Mouse (Mus musculus): ENCODE results near the gene Lyst. TPM values are rescaled to one million over a fixed set of nuclear protein-coding genes. Genes with fewer than 3 reads are reported as not detected.

The Lyst gene
- polyA plus RNA-seq, 1 experiment from 2014 or later, result 4.8 TPM

GRCm38 (mm10) chr13:13775778-13776494, 185.7 kb downstream of the Lyst start:
- ATAC-seq (ENCODE audit: low read depth), result peak; percentile 84
- Histone ChIP-seq H3K4me2 (no peak overlapping the region), H3K9me3 (no peaks in the 10 kb centered on the region), H3K4me3 (no peak overlapping the region), H3K27me3 (no peaks in the 10 kb centered on the region; the same call in 1 of the 2 replicates), H3K9ac (no peak overlapping the region), H3K36me3 (peaks cover 14% of the 10 kb centered on the region), H3K27ac (replicated peaks) (no peak overlapping the region), H3K4me1 (replicated peaks) (no peaks in the 10 kb centered on the region; the same call in 1 of the 2 replicates)

GRCm38 (mm10) chr13:13777052-13777451, 186.9 kb downstream of the Lyst start:
- Histone ChIP-seq H3K4me2 (no peak overlapping the region), H3K27ac (replicated peaks) (no peak overlapping the region), H3K9me3 (no peaks in the 10 kb centered on the region), H3K9ac (no peak overlapping the region), H3K4me3 (no peak overlapping the region), H3K36me3 (peaks cover 14% of the 10 kb centered on the region), H3K4me1 (replicated peaks) (no peaks in the 10 kb centered on the region; the same call in 1 of the 2 replicates), H3K27me3 (peaks cover 3% of the 10 kb centered on the region)
- ATAC-seq (ENCODE audit: low read depth), result no peak
- 90% methylated on average over 11 of the region's 11 CpGs for WGBS

GRCm38 (mm10) chr13:13777696-13778095, 187.5 kb downstream of the Lyst start:
- Histone ChIP-seq H3K4me2 (no peak overlapping the region), H3K27ac (replicated peaks) (no peak overlapping the region), H3K9ac (no peak overlapping the region), H3K9me3 (no peaks in the 10 kb centered on the region), H3K27me3 (peaks cover 8% of the 10 kb centered on the region), H3K4me1 (replicated peaks) (no peaks in the 10 kb centered on the region; the same call in 1 of the 2 replicates), H3K4me3 (no peak overlapping the region), H3K36me3 (peaks cover 14% of the 10 kb centered on the region)
- ATAC-seq (ENCODE audit: low read depth), result no peak
- 85% methylated on average over 8 of the region's 8 CpGs for WGBS

GRCm38 (mm10) chr13:13778837-13779458, 188.8 kb downstream of the Lyst start:
- WGBS, result 78% methylated on average over 1 of the region's 1 CpGs

GRCm38 (mm10) chr13:13780271-13780670, 190.1 kb downstream of the Lyst start:
- Histone ChIP-seq H3K4me2 (no peak overlapping the region), H3K9ac (no peak overlapping the region), H3K36me3 (peaks cover 14% of the 10 kb centered on the region), H3K4me1 (replicated peaks) (peaks cover 25% of the 10 kb centered on the region), H3K27ac (replicated peaks) (no peak overlapping the region), H3K4me3 (no peak overlapping the region), H3K9me3 (no peaks in the 10 kb centered on the region), H3K27me3 (peaks cover 33% of the 10 kb centered on the region)
- no peak for ATAC-seq (ENCODE audit: low read depth)
- 24% methylated on average over 3 of the region's 3 CpGs for WGBS

More at GRCm38 (mm10) chr13:13778837-13779458, 188.8 kb downstream of the Lyst start:
- Histone ChIP-seq H3K27ac (replicated peaks) (no peak overlapping the region), H3K36me3 (peaks cover 14% of the 10 kb centered on the region), H3K9me3 (no peaks in the 10 kb centered on the region), H3K27me3 (peaks cover 20% of the 10 kb centered on the region), H3K9ac (no peak overlapping the region), H3K4me2 (no peak overlapping the region), H3K4me1 (replicated peaks) (peaks cover 12% of the 10 kb centered on the region), H3K4me3 (no peak overlapping the region)
- ATAC-seq (ENCODE audit: low read depth), result no peak

- Histone ChIP-seq H3K4me2 (no peak overlapping the region), H3K27ac (replicated peaks) (no peak overlapping the region), H3K4me1 (replicated peaks) (peaks cover 33% of the 10 kb centered on the region), H3K9me3 (no peaks in the 10 kb centered on the region), H3K36me3 (peaks cover 13% of the 10 kb centered on the region), H3K27me3 (peaks cover 41% of the 10 kb centered on the region), H3K4me3 (no peak overlapping the region), H3K9ac (no peak overlapping the region)
- 64% methylated on average over 4 of the region's 4 CpGs for WGBS
- ATAC-seq (ENCODE audit: low read depth), result no peak
Measured at GRCm38 (mm10) chr13:13781026-13781425, 190.8 kb downstream of the Lyst start.

- Histone ChIP-seq H3K4me2 (peak overlapping the region; percentile 91), H3K36me3 (no peaks in the 10 kb centered on the region), H3K4me3 (peak overlapping the region; percentile 64), H3K9me3 (no peaks in the 10 kb centered on the region), H3K9ac (no peak overlapping the region), H3K4me1 (replicated peaks) (peaks cover 34% of the 10 kb centered on the region), H3K27me3 (peaks cover 51% of the 10 kb centered on the region), H3K27ac (replicated peaks) (no peak overlapping the region)
- ATAC-seq (ENCODE audit: low read depth), result no peak
- 40% methylated on average over 7 of the region's 7 CpGs for WGBS
Measured at GRCm38 (mm10) chr13:13783296-13783695, 193.1 kb downstream of the Lyst start.

- H3K27ac ChIP-seq (replicated peaks), result no peak within 1 kb of the TSS
- peak; percentile 75 for ATAC-seq (ENCODE audit: low read depth)
- 1% methylated on average over 43 of the region's 43 CpGs for WGBS
Measured at GRCm38 (mm10) chr13:13783894-13784419, 193.8 kb downstream of the Lyst start, which contains the start of gene Gng4. Gng4 (plus strand) TSS chr13:13784059.

GRCm38 (mm10) chr13:13784420-13784936, 194.3 kb downstream of the Lyst start:
- H3K27ac ChIP-seq (replicated peaks), result no peak overlapping the region
- H3K4me1 ChIP-seq (replicated peaks), result peaks cover 34% of the 10 kb centered on the region
- under 1% methylated on average over 56 of the region's 59 CpGs for WGBS
- peak overlapping the region; percentile 91 for H3K4me2 ChIP-seq
- peak; percentile 66 for ATAC-seq (ENCODE audit: low read depth)
- no peaks in the 10 kb centered on the region for H3K36me3 ChIP-seq
- peaks cover 51% of the 10 kb centered on the region for H3K27me3 ChIP-seq
- H3K9ac ChIP-seq, result peak overlapping the region; percentile 75
- peak overlapping the region; percentile 64 for H3K4me3 ChIP-seq
- H3K9me3 ChIP-seq, result no peaks in the 10 kb centered on the region

More at GRCm38 (mm10) chr13:13783894-13784419, 193.8 kb downstream of the Lyst start, which contains the start of gene Gng4:
- Histone ChIP-seq H3K4me2 (peak within 1 kb of the TSS; percentile 91), H3K9ac (peak within 1 kb of the TSS; percentile 75), H3K4me3 (peak within 1 kb of the TSS; percentile 64), H3K9me3 (no peaks in the 10 kb centered on the region), H3K4me1 (replicated peaks) (peaks cover 34% of the 10 kb centered on the region), H3K36me3 (no peaks in the 10 kb centered on the region), H3K27me3 (peaks cover 51% of the 10 kb centered on the region)

- ATAC-seq (ENCODE audit: low read depth), result peak; percentile 20
Measured at GRCm38 (mm10) chr13:13784981-13785783, 195.0 kb downstream of the Lyst start.

GRCm38 (mm10) chr13:13786971-13787370, 196.8 kb downstream of the Lyst start:
- no peak overlapping the region for H3K9ac ChIP-seq
- ATAC-seq (ENCODE audit: low read depth), result no peak
- H3K27ac ChIP-seq (replicated peaks), result no peak overlapping the region
- H3K27me3 ChIP-seq, result peaks cover 49% of the 10 kb centered on the region
- H3K4me1 ChIP-seq (replicated peaks), result peaks cover 34% of the 10 kb centered on the region
- no peaks in the 10 kb centered on the region for H3K36me3 ChIP-seq
- no peak overlapping the region for H3K4me2 ChIP-seq
- 73% methylated on average over 6 of the region's 6 CpGs for WGBS
- no peaks in the 10 kb centered on the region for H3K9me3 ChIP-seq
- no peak overlapping the region for H3K4me3 ChIP-seq

More at GRCm38 (mm10) chr13:13784981-13785783, 195.0 kb downstream of the Lyst start:
- H3K9me3 ChIP-seq, result no peaks in the 10 kb centered on the region
- peak overlapping the region; percentile 64 for H3K4me3 ChIP-seq
- peak overlapping the region; percentile 75 for H3K9ac ChIP-seq
- peaks cover 51% of the 10 kb centered on the region for H3K27me3 ChIP-seq
- no peaks in the 10 kb centered on the region for H3K36me3 ChIP-seq
- WGBS, result 2% methylated on average over 30 of the region's 30 CpGs
- peaks cover 34% of the 10 kb centered on the region for H3K4me1 ChIP-seq (replicated peaks)
- no peak overlapping the region for H3K27ac ChIP-seq (replicated peaks)
- peak overlapping the region; percentile 91 for H3K4me2 ChIP-seq

All from neural tube, embryonic 13.5 days (tissue).